Mouse (Mus musculus): ENCODE results near the gene Gm13277.
"Not testable (repeated sequence)": the region's sequence is repeated elsewhere in the genome, so short reads cannot be mapped to it uniquely, and the experiment has no call there.

The Gm13277 gene

GRCm38 (mm10) chr4:88785409-88785808 is 3.0 kb upstream of the Gm13277 start, which contains the start of gene Gm13276:
TSS of gene Gm13276 (plus strand) at chr4:88785709.
- not testable (repeated sequence) for DNase-seq (ENCODE audit: low read depth, low spot score)

- DNase-seq (ENCODE audit: low read depth, low spot score), result not testable (repeated sequence)
These were observed 2.8 kb downstream of the Gm13277 start, which contains the start of gene Gm13278 for GRCm38 (mm10) chr4:88791250-88791649. TSS of gene Gm13278 (plus strand) at chr4:88791550.

- not testable (repeated sequence) for DNase-seq (ENCODE audit: low read depth, low spot score)
These were observed 5.7 kb downstream of the Gm13277 start, which contains the start of gene Gm13275 for GRCm38 (mm10) chr4:88793936-88794675. TSS of gene Gm13275 (plus strand) at chr4:88794487.

GRCm38 (mm10) chr4:88797097-88797496 is 8.7 kb downstream of the Gm13277 start, which contains the start of gene Gm13279:
TSS of gene Gm13279 (plus strand) at chr4:88797397.
- DNase-seq (ENCODE audit: low read depth, low spot score), result not testable (repeated sequence)

GRCm38 (mm10) chr4:88799365-88799764 is 10.9 kb downstream of the Gm13277 start, which contains the start of gene Gm13285:
TSS of gene Gm13285 (plus strand) at chr4:88799665.
- DNase-seq (ENCODE audit: low read depth, low spot score), result not testable (repeated sequence)

GRCm38 (mm10) chr4:88802954-88803353 is 14.5 kb downstream of the Gm13277 start, which contains the start of gene Gm13287:
TSS of gene Gm13287 (plus strand) at chr4:88803254.
- DNase-seq (ENCODE audit: low read depth, low spot score), result not testable (repeated sequence)

- not testable (repeated sequence) for DNase-seq (ENCODE audit: low read depth, low spot score)
These were observed 16.8 kb downstream of the Gm13277 start, which contains the start of gene Gm13288 for GRCm38 (mm10) chr4:88805231-88805630. TSS of gene Gm13288 (plus strand) at chr4:88805531.

- DNase-seq (ENCODE audit: low read depth, low spot score), result not testable (repeated sequence)
These were observed 17.3 kb downstream of the Gm13277 start for GRCm38 (mm10) chr4:88805761-88806160.

GRCm38 (mm10) chr4:88815928-88816327 is 27.5 kb downstream of the Gm13277 start, which contains the start of gene Ifna7:
TSS of gene Ifna7 (plus strand) at chr4:88816228.
- DNase-seq (ENCODE audit: low read depth, low spot score), result no peak

- DNase-seq (ENCODE audit: low read depth, low spot score), result no peak
These were observed 31.2 kb downstream of the Gm13277 start, which contains the start of gene Ifna11 for GRCm38 (mm10) chr4:88819659-88820058. TSS of gene Ifna11 (plus strand) at chr4:88819959.

GRCm38 (mm10) chr4:88822995-88823394 is 34.6 kb downstream of the Gm13277 start:
- peak; percentile 4 for DNase-seq (ENCODE audit: low read depth, low spot score)

GRCm38 (mm10) chr4:88827116-88827515 is 38.7 kb downstream of the Gm13277 start, which contains the start of gene Ifna6:
TSS of gene Ifna6 (plus strand) at chr4:88827416.
- not testable (repeated sequence) for DNase-seq (ENCODE audit: low read depth, low spot score)

- DNase-seq (ENCODE audit: low read depth, low spot score), result peak; percentile 16
These were observed 42.1 kb downstream of the Gm13277 start for GRCm38 (mm10) chr4:88830523-88830922.

- not testable (repeated sequence) for DNase-seq (ENCODE audit: low read depth, low spot score)
These were observed 46.8 kb downstream of the Gm13277 start, which contains the start of gene Ifna5 for GRCm38 (mm10) chr4:88835225-88835624. TSS of gene Ifna5 (plus strand) at chr4:88835525.

Data from mesoderm, embryonic 11.5 days (tissue).